Mouse (Mus musculus): ENCODE data around the gene Spg7. TPM values are rescaled to one million over a fixed set of nuclear protein-coding genes. Genes with fewer than 3 reads are reported as not detected.

Gene Spg7
- polyA plus RNA-seq, 1 experiment = 83.4 TPM

DNA sequence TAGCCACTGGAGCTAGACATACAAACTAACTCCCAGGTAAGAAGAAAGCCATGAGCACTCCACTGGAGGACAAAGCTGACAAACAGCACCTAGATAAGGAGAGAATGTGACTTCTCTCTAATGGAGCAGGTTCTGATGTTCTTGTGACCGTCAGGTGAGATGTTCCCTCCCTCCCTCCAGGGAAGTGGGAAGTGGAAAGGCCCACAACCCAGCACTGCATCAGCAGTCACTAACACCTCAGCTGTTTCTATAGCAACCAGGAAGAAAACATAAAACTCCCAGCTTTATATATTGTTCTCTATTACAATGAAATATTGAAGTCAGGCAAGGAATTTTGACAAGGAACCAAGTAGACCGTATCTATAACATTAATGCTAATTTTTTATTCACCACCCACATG, 42.7 kb upstream of the Spg7 start:
- Histone ChIP-seq H3K4me3 (no peak overlapping the region), H3K27me3 (ENCODE audit: control insufficient read depth, insufficient read depth, insufficient read length) (no peaks in the 10 kb centered on the region), H3K36me3 (ENCODE audit: control insufficient read depth, insufficient read depth) (no peaks in the 10 kb centered on the region), H3ac (ENCODE audit: control insufficient read depth, insufficient read length) (no peak overlapping the region), H3K4me2 (ENCODE audit: low read depth) (no peak overlapping the region), H3K79me2 (ENCODE audit: control insufficient read depth, insufficient read depth) (peaks cover 78% of the 10 kb centered on the region)
- TF ChIP-seq MYOD1 (IDR thresholded peaks at IDR 0.05; ENCODE audit: control insufficient read depth in 1 of 3, insufficient read length in 2 of 3, low read depth in 2 of 3) (no peak), TCF12 (IDR thresholded peaks at IDR 0.05; ENCODE audit: insufficient read depth, poor library complexity, severe bottlenecking) (no peak), MYOG (IDR thresholded peaks at IDR 0.05; ENCODE audit: control insufficient read depth in 1 of 3, insufficient read depth in 1 of 3, insufficient read length in 2 of 3, low read depth in 2 of 3) (no peak), REST (IDR thresholded peaks at IDR 0.05; ENCODE audit: insufficient read depth, insufficient read length) (no peak), POLR2A (IDR thresholded peaks at IDR 0.05; ENCODE audit: insufficient read length, low read depth) (no peak), TCF3 (IDR thresholded peaks at IDR 0.05; ENCODE audit: insufficient read length, low read depth) (no peak), POLR2AphosphoS2 (IDR thresholded peaks at IDR 0.05; ENCODE audit: insufficient read length, low read depth) (no peak), SRF (IDR thresholded peaks at IDR 0.05; ENCODE audit: control insufficient read depth, insufficient read length, low read depth) (no peak)

DNA sequence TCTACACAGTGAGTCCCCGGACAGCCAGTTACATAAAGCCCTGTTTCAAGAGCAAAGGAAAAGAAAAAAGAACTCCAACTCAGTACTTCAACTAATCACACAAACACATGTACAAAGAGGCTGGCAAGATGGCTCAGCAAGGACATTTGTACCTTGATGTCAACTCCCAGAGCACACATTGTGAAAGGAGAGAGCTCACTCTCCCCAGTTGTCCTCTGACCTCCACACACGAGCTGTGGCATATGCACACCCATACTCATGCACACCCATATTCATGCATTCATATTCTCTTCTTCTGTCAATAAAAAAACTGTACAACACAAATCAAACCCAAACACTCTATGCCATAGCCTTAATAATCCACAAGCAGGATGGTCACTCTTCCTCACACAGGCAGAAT, 41.9 kb upstream of the Spg7 start:
- Histone ChIP-seq H3K79me2 (ENCODE audit: control insufficient read depth, insufficient read depth) (peaks cover 78% of the 10 kb centered on the region), H3K4me3 (no peak overlapping the region), H3ac (ENCODE audit: control insufficient read depth, insufficient read length) (no peak overlapping the region), H3K36me3 (ENCODE audit: control insufficient read depth, insufficient read depth) (no peaks in the 10 kb centered on the region), H3K4me2 (ENCODE audit: low read depth) (peak overlapping the region; percentile 62), H3K27me3 (ENCODE audit: control insufficient read depth, insufficient read depth, insufficient read length) (no peaks in the 10 kb centered on the region)
- TF ChIP-seq REST (IDR thresholded peaks at IDR 0.05; ENCODE audit: insufficient read depth, insufficient read length) = no peak
- TF ChIP-seq MYOD1 (IDR thresholded peaks at IDR 0.05; ENCODE audit: control insufficient read depth in 1 of 3, insufficient read length in 2 of 3, low read depth in 2 of 3) = no peak
- TF ChIP-seq MYOG (IDR thresholded peaks at IDR 0.05; ENCODE audit: control insufficient read depth in 1 of 3, insufficient read depth in 1 of 3, insufficient read length in 2 of 3, low read depth in 2 of 3) = no peak
- no peak for TF ChIP-seq SRF (IDR thresholded peaks at IDR 0.05; ENCODE audit: control insufficient read depth, insufficient read length, low read depth)
- no peak for TF ChIP-seq TCF3 (IDR thresholded peaks at IDR 0.05; ENCODE audit: insufficient read length, low read depth)
- TF ChIP-seq CEBPB (IDR thresholded peaks at IDR 0.05; ENCODE audit: insufficient read depth, poor library complexity, severe bottlenecking) = no peak
- TF ChIP-seq USF1 (IDR thresholded peaks at IDR 0.05; ENCODE audit: low read depth) = no peak

- Histone ChIP-seq H3K4me3 (no peak overlapping the region), H3K36me3 (ENCODE audit: control insufficient read depth, insufficient read depth) (no peaks in the 10 kb centered on the region), H3K4me2 (ENCODE audit: low read depth) (peak overlapping the region; percentile 62), H3K79me2 (ENCODE audit: control insufficient read depth, insufficient read depth) (peaks cover 82% of the 10 kb centered on the region), H3ac (ENCODE audit: control insufficient read depth, insufficient read length) (no peak overlapping the region), H3K27me3 (ENCODE audit: control insufficient read depth, insufficient read depth, insufficient read length) (no peaks in the 10 kb centered on the region)
- TF ChIP-seq POLR2AphosphoS2 (IDR thresholded peaks at IDR 0.05; ENCODE audit: insufficient read length, low read depth) (peak; percentile 21), MYOD1 (IDR thresholded peaks at IDR 0.05; ENCODE audit: control insufficient read depth in 1 of 3, insufficient read length in 2 of 3, low read depth in 2 of 3) (peak in 2 of 3 experiments; percentile 20 to 83), CEBPB (IDR thresholded peaks at IDR 0.05; ENCODE audit: insufficient read depth, poor library complexity, severe bottlenecking) (peak; percentile 92), MYOG (IDR thresholded peaks at IDR 0.05; ENCODE audit: control insufficient read depth in 1 of 3, insufficient read depth in 1 of 3, insufficient read length in 2 of 3, low read depth in 2 of 3) (peak in 1 of 3 experiments; percentile 59), POLR2A (IDR thresholded peaks at IDR 0.05; ENCODE audit: insufficient read length, low read depth) (no peak)
Observed at GRCm38 (mm10) chr8:123021259-123021658, 41.5 kb upstream of the Spg7 start.

DNA sequence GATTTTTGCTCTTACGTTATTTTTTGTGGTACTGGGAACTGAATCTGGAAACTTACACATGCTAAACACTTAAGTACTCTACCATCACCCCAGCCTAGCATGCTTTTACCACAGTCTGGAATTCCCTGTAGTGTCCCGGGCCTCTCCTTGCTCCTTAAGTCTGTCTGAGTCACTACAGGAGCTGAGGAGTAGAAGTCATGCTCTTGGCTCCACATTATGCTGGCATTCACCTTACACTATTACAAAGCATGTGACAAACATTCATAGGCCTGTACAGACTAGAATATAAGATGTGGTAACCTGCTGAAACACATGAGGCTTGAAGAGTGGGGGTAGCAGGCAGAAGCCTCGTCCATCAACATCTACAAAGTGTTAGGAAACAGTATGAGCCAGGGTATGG, 40.0 kb upstream of the Spg7 start:
- no peak overlapping the region for H3K4me3 ChIP-seq
- TF ChIP-seq MAX (IDR thresholded peaks at IDR 0.05; ENCODE audit: low read depth) (no peak), REST (IDR thresholded peaks at IDR 0.05; ENCODE audit: insufficient read depth, insufficient read length) (no peak), TCF12 (IDR thresholded peaks at IDR 0.05; ENCODE audit: insufficient read depth, poor library complexity, severe bottlenecking) (no peak), POLR2A (IDR thresholded peaks at IDR 0.05; ENCODE audit: insufficient read length, low read depth) (no peak), CEBPB (IDR thresholded peaks at IDR 0.05; ENCODE audit: insufficient read depth, poor library complexity, severe bottlenecking) (peak; percentile 28; the same call in 1 of the 2 replicates)

GRCm38 (mm10) chr8:123024226-123024625, 38.5 kb upstream of the Spg7 start:
- Histone ChIP-seq H3K79me2 (ENCODE audit: control insufficient read depth, insufficient read depth) (peaks cover 100% of the 10 kb centered on the region), H3K4me2 (ENCODE audit: low read depth) (no peak overlapping the region), H3K27me3 (ENCODE audit: control insufficient read depth, insufficient read depth, insufficient read length) (no peaks in the 10 kb centered on the region), H3K4me3 (no peak overlapping the region), H3ac (ENCODE audit: control insufficient read depth, insufficient read length) (no peak overlapping the region), H3K36me3 (ENCODE audit: control insufficient read depth, insufficient read depth) (no peaks in the 10 kb centered on the region)
- no peak for TF ChIP-seq MYOD1 (IDR thresholded peaks at IDR 0.05; ENCODE audit: control insufficient read depth in 1 of 3, insufficient read length in 2 of 3, low read depth in 2 of 3)
- no peak for TF ChIP-seq POLR2AphosphoS2 (IDR thresholded peaks at IDR 0.05; ENCODE audit: insufficient read length, low read depth)
- TF ChIP-seq USF1 (IDR thresholded peaks at IDR 0.05; ENCODE audit: low read depth) = no peak
- no peak for TF ChIP-seq REST (IDR thresholded peaks at IDR 0.05; ENCODE audit: insufficient read depth, insufficient read length)
- TF ChIP-seq MAX (IDR thresholded peaks at IDR 0.05; ENCODE audit: low read depth) = no peak
- no peak for TF ChIP-seq POLR2A (IDR thresholded peaks at IDR 0.05; ENCODE audit: insufficient read length, low read depth)
- TF ChIP-seq TCF12 (IDR thresholded peaks at IDR 0.05; ENCODE audit: insufficient read depth, poor library complexity, severe bottlenecking) = no peak
- no peak for TF ChIP-seq TCF3 (IDR thresholded peaks at IDR 0.05; ENCODE audit: insufficient read length, low read depth)

More for the DNA sequence above, 40.0 kb upstream of the Spg7 start:
- no peak overlapping the region for H3ac ChIP-seq (ENCODE audit: control insufficient read depth, insufficient read length)
- peak overlapping the region; percentile 51 for H3K4me2 ChIP-seq (ENCODE audit: low read depth)
- no peaks in the 10 kb centered on the region for H3K36me3 ChIP-seq (ENCODE audit: control insufficient read depth, insufficient read depth)
- peaks cover 97% of the 10 kb centered on the region for H3K79me2 ChIP-seq (ENCODE audit: control insufficient read depth, insufficient read depth)
- H3K27me3 ChIP-seq (ENCODE audit: control insufficient read depth, insufficient read depth, insufficient read length) = no peaks in the 10 kb centered on the region

All from myocyte (in vitro differentiated cells).